Mouse (Mus musculus) heart, embryonic 11.5 days (tissue): Measurements from ENCODE around the gene Znrf3. TPM values are rescaled to one million over a fixed set of nuclear protein-coding genes. Genes with fewer than 3 reads are reported as not detected.
A peak's percentile ranks its signal among the peaks of the same experiment; 100 is the strongest.
"Not testable (repeated sequence)": the region's sequence is repeated elsewhere in the genome, so short reads cannot be mapped to it uniquely, and the experiment has no call there.

ENCODE experiments used
- ATAC-seq: fragments of 200-750 bp; cut with Nextera tagmentation; replicated peaks from 2 replicates; pipeline ENCODE4 v1.8.0; 2017; ENCODE audit warnings: moderate library complexity; ENCODE audit not compliant: insufficient number of reproducible peaks, low FRiP score, low TSS enrichment
- H3K27ac ChIP-seq: fragments of 300-500 bp; sonication (generic); 2 replicates; pipeline ENCODE4 v1.5.1; 2014; ENCODE audit warnings: mild to moderate bottlenecking, low read depth, low read length
- H3K27me3 ChIP-seq: fragments of 300-500 bp; sonication (generic); 2 replicates; pipeline ENCODE4 v1.6.1; 2014; ENCODE audit warnings: mild to moderate bottlenecking, low read length, mixed read lengths; ENCODE audit not compliant: control insufficient read depth, insufficient read depth
- H3K36me3 ChIP-seq: fragments of 300-500 bp; sonication (generic); 2 replicates; pipeline ENCODE4 v1.6.1; 2014; ENCODE audit warnings: mild to moderate bottlenecking, low read length, moderate library complexity, mixed read lengths; ENCODE audit not compliant: control insufficient read depth, insufficient read depth
- H3K4me1 ChIP-seq: fragments of 300-500 bp; sonication (generic); 2 replicates; pipeline ENCODE4 v1.6.1; 2014; ENCODE audit warnings: low read length; ENCODE audit not compliant: control insufficient read depth, insufficient read depth
- H3K4me2 ChIP-seq: fragments of 300-500 bp; sonication (generic); 2 replicates; pipeline ENCODE4 v1.6.1; 2014; ENCODE audit warnings: mild to moderate bottlenecking, moderate library complexity
- H3K4me3 ChIP-seq: fragments of 300-500 bp; sonication (generic); 2 replicates; pipeline ENCODE4 v1.5.1; 2014; ENCODE audit warnings: low read depth, low read length
- H3K9ac ChIP-seq: fragments of 300-500 bp; sonication (generic); 2 replicates; pipeline ENCODE4 v1.6.1; 2014; ENCODE audit warnings: mild to moderate bottlenecking, low read depth, low read length, moderate library complexity
- H3K9me3 ChIP-seq: fragments of 300-500 bp; sonication (generic); replicated peaks from 2 replicates; pipeline ENCODE4 v1.6.1; 2016; ENCODE audit warnings: low read length; ENCODE audit not compliant: control insufficient read depth
- WGBS: fragments of 180-500 bp; shearing (Covaris S2); extraction: QIAGEN DNeasy Blood & Tissue Kit; methylation state at CpG from one replicate; pipeline ENCODE4 v1.1.7; 2014; ENCODE audit not compliant: insufficient replicate concordance; 5-methylcytosine and 5-hydroxymethylcytosine counted together
- polyA plus RNA-seq: library from polyadenylated mRNA; unstranded; fragments of >200 nt; fragmentation: Nextera tagmentation; extraction: Ambion mirVana; gene quantifications from 2 replicates; pipeline ENCODE4 v1.2.1, GENCODE M21; 2014

Znrf3 gene
- polyA plus RNA-seq = 7.3 and 9.3 TPM in 2 replicates

DNA sequence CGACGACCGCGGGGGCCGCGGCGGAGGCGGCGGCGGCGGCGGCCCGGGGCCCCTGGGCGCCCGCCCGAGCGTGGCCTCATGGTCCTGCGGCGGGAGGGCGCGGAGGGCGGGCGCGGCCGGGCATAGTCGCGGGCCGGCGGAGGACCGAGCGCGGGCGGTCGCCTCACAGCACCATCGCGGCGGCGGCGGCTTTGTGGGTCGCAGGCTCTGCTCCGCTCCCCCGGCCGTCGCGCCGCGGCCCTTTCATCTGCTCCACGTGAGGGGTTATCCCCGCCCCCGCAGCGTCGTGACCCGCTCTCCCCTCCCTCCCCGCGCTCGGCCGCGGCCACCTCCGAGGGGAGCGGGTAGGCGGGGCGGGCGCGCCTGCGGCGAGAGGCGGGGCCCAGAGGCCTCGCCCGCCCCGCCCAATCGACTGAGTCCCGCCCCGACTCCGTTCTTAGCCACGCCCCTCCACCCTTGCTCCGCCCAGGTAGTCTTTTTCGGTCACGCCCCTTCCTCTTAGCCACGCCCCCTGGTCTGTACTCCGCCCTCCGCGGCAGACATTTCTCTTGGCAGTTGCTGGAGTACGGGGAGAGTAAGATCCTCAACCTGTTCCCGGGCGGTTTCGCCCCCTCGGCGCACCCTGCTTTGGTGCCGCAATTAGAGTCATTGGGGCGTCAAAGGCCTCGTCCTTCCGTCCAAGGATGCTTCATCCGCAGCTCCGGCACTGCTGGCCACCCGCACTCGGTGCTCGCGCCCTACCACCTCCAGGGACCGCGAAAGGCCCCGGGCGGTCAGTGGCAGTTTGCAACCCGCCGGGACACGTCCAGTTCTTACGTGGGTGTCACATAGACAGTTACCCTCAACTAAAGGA, at the start of gene Znrf3:
Znrf3 (minus strand) TSS at position 249 of the 853 bp plus-strand sequence.
- Histone ChIP-seq H3K27me3 (no peaks in the 10 kb centered on the region; the same call in 1 of the 2 replicates), H3K4me1 (peaks cover 16% of the 10 kb centered on the region), H3K4me2 (peak within 1 kb of the TSS; percentile 97), H3K9me3 (no peaks in the 10 kb centered on the region), H3K4me3 (peak within 1 kb of the TSS; percentile 91), H3K27ac (peak within 1 kb of the TSS; percentile 81), H3K9ac (peak within 1 kb of the TSS; percentile 86), H3K36me3 (no peaks in the 10 kb centered on the region)
- ATAC-seq = peak; percentile 95
- WGBS = under 1% methylated on average over 82 of the region's 106 CpGs

DNA sequence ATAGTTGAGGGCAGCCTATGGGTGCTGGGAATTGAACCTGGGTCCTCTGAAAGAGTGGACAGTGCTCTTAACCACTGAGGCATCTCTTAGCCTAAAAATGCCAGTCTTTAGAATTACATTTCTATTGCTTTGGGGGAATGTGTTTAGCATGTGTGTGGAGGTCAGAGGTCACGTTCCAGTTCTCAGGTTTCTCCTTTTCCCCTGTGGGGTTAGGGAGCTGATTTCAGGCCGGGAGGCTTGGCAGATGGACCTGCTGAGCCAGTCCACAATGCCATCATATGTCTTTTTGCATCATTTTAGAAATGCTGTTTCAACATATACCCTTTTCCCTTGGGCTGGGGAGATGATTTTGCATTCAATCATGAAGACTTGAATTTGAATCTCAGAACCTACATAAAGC, 49.2 kb upstream of the Znrf3 start:
- no peak overlapping the region for H3K4me2 ChIP-seq
- ATAC-seq = no peak
- H3K36me3 ChIP-seq = no peaks in the 10 kb centered on the region
- H3K9me3 ChIP-seq = no peaks in the 10 kb centered on the region
- no peaks in the 10 kb centered on the region for H3K4me1 ChIP-seq
- no peak overlapping the region for H3K4me3 ChIP-seq
- no peak overlapping the region for H3K9ac ChIP-seq
- no peaks in the 10 kb centered on the region for H3K27me3 ChIP-seq
- H3K27ac ChIP-seq = no peak overlapping the region
- WGBS = 62% methylated on average over 2 of the region's 2 CpGs

DNA sequence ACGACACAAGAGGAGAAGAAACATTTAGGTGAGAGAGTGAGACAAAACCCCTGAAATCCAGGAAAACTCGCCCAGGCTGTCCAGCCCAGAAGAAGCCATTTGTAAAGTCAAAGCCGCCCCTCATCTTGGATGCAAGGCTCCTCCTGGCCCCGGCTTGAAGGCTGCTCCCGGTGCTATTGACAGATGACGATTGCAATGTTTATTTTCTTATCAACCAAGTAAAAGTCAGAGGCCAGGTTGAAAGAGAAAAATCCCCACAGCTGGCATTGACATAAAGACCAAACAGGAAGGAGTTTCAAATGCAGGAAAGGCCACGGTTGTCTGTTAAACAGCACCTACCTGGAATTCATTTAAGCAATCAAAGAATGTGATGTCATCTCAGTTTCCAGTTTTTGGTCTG, 47.3 kb upstream of the Znrf3 start:
- no peak for ATAC-seq
- H3K9ac ChIP-seq = no peak overlapping the region
- H3K36me3 ChIP-seq = no peaks in the 10 kb centered on the region
- H3K27ac ChIP-seq = no peak overlapping the region
- no peaks in the 10 kb centered on the region for H3K9me3 ChIP-seq
- WGBS = 34% methylated on average over 7 of the region's 7 CpGs
- no peak overlapping the region for H3K4me3 ChIP-seq
- H3K27me3 ChIP-seq = no peaks in the 10 kb centered on the region
- H3K4me1 ChIP-seq = no peaks in the 10 kb centered on the region
- H3K4me2 ChIP-seq = no peak overlapping the region

DNA sequence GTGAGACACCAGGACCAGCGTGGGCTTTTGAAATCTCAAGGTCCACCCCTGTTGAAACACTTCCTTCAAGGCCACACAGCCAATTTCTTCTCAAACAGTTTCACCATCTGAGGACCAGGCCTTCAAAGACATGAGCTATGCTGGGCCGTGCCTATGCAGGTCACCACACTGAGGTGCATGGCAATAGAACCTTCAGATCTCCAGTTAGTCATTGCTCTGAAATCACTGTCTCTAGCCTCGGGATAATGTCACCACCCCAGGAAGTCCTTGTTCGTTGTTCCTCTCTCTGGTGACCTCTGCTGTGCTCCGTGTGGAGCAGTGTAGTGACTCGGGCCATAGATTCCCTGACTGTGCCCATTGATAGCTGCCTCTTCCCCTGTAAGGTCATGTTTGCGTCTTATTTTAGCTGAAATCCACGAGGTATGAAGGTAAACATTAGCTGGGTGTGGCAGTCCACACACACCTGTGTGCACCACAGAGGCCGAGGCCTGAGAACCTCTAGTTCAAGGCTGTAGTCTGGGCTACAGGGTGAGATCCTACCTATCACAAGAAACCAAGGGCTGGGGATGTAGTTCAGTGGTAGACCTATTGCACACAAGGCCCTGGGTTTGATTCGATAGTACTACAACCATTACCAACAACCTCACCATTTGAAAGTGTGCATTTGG, 46.5 kb upstream of the Znrf3 start:
- no peak overlapping the region for H3K27ac ChIP-seq
- no peak overlapping the region for H3K4me2 ChIP-seq
- H3K4me1 ChIP-seq = no peaks in the 10 kb centered on the region
- H3K9ac ChIP-seq = no peak overlapping the region
- H3K9me3 ChIP-seq = no peaks in the 10 kb centered on the region
- H3K27me3 ChIP-seq = no peaks in the 10 kb centered on the region
- ATAC-seq = no peak
- 74% methylated on average over 10 of the region's 10 CpGs for WGBS
- no peak overlapping the region for H3K4me3 ChIP-seq
- no peaks in the 10 kb centered on the region for H3K36me3 ChIP-seq

DNA sequence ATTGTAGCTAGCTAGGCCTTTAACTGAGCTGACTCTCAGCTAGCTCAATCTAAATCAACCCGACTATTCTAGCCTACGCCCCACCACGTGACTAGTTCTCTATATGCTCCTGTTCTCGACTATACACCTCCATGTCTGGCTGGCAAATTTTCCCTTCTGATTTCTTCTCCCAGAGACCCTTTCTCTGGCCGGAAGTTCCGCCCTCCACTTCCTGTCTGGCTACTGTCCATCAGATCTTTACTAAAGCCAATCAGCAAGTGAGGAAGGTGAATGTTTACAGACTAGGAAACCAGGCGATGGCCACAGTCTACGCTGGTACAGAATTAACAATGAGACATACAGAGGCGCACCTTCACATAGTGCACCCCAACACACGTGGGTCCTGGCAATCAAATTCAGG, 44.8 kb upstream of the Znrf3 start:
- ATAC-seq, H3K36me3 ChIP-seq, H3K4me1 ChIP-seq, H3K4me2 ChIP-seq, H3K9ac ChIP-seq, H3K4me3 ChIP-seq, H3K27ac ChIP-seq, H3K9me3 ChIP-seq, H3K27me3 ChIP-seq: not testable (repeated sequence)
- 85% methylated on average over 10 of the region's 10 CpGs for WGBS

DNA sequence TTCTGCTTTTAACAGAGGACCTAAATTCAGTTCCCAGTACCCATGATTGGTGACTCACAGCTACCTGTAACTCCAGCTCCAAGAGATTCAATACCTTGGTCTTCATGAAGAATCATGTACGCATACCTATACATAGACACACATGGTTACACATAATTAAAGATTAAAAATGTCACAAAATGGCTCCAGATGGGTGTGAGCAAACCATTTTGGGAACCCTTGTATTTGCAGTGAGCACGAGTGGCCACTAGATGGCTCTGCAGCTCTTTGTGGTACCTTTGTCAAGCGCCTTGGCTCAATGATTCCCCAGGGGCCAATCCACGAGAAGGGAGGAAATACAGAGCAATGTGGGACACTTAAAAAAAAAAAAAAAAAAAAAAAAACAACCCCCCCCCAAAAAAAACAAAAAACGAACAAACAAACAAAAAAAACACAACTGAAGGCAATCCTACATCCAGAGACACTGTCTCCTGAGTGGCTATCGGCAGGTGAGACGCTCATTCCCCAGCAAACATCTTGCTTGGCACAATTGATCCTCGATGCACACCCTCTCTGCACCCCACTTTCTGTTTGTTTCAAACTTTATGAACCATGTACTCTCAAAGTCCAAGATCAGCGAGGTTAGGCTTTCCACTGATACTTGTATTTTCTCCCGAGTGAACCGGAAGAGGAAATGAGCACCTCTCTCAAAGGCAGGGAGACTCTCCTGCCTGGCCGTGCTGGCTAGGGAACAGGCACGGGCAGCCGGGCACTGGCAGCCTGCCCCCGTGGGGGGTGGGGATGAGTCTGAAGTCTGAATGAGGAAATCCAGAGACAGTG, 40.8 kb upstream of the Znrf3 start:
- H3K9ac ChIP-seq = peak overlapping the region; percentile 69
- peak overlapping the region; percentile 68 for H3K4me2 ChIP-seq
- WGBS = 15% methylated on average over 15 of the region's 15 CpGs
- no peaks in the 10 kb centered on the region for H3K27me3 ChIP-seq
- no peaks in the 10 kb centered on the region; the same call in 1 of the 2 replicates for H3K4me1 ChIP-seq
- H3K4me3 ChIP-seq = peak overlapping the region; percentile 43
- ATAC-seq = peak; percentile 59; the same call in 1 of the 2 replicates
- no peaks in the 10 kb centered on the region for H3K9me3 ChIP-seq
- peak overlapping the region; percentile 57 for H3K27ac ChIP-seq
- H3K36me3 ChIP-seq = no peaks in the 10 kb centered on the region

DNA sequence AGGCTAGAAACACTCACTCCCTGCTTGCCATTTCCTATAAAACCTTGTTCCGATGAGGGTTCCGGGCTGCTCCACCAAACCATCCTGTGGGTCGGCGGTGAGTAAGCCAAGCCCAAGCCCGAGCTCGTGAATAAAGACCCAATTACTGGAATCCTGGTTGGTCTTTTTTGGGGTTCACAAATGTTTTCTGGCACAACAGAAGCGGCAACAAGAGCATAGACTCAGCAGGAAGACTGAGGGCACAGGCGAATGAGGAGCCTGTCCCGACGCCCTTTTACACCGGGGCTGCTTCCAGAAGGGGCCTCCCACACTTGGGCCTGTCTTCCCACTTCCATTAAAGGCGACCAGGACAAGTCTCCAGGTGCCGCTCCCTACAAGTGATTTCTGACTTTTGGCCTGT, 37.9 kb upstream of the Znrf3 start:
- Histone ChIP-seq H3K9ac (no peak overlapping the region), H3K4me2 (no peak overlapping the region), H3K36me3 (no peaks in the 10 kb centered on the region), H3K27me3 (no peaks in the 10 kb centered on the region), H3K27ac (no peak overlapping the region), H3K4me1 (no peaks in the 10 kb centered on the region; the same call in 1 of the 2 replicates), H3K9me3 (no peaks in the 10 kb centered on the region), H3K4me3 (no peak overlapping the region)
- 74% methylated on average over 13 of the region's 13 CpGs for WGBS
- ATAC-seq = no peak

DNA sequence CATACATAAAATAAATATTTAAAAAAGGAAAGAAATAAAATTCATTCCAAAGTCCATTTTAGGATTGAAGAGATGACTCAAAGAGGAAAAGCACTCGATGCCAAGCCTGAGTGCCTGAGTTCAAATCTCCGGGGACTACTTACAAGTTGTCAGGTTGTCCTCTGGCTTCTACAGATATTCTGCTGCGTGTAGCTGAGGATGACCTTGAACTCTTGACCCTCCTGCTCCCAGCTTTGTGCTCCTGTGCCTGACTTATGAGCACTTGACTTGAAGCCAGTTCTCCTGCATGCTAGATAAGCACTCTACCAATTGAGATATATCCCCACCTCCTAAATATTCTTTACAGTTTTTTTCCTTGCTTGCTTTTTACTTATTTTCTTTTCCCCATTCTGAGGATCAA, 34.2 kb upstream of the Znrf3 start:
- ATAC-seq = no peak
- H3K27ac ChIP-seq = no peak overlapping the region
- no peak overlapping the region for H3K4me2 ChIP-seq
- H3K27me3 ChIP-seq = no peaks in the 10 kb centered on the region
- 83% methylated on average over 3 of the region's 3 CpGs for WGBS
- H3K36me3 ChIP-seq = no peaks in the 10 kb centered on the region
- H3K4me3 ChIP-seq = no peak overlapping the region
- no peaks in the 10 kb centered on the region for H3K9me3 ChIP-seq
- no peaks in the 10 kb centered on the region for H3K4me1 ChIP-seq
- H3K9ac ChIP-seq = no peak overlapping the region
